Mouse (Mus musculus): Measurements from ENCODE around the gene 1700092M07Rik.
"Not testable (repeated sequence)": the region's sequence is repeated elsewhere in the genome, so short reads cannot be mapped to it uniquely, and the experiment has no call there.

Gene 1700092M07Rik

GRCm38 (mm10) chr19:8716767-8717475, 23.6 kb upstream of the 1700092M07Rik start:
- DNase-seq (ENCODE audit: low spot score), result no peak

- DNase-seq (ENCODE audit: low spot score), result peak; percentile 54
Measured at GRCm38 (mm10) chr19:8718357-8718756, 22.2 kb upstream of the 1700092M07Rik start.

DNA sequence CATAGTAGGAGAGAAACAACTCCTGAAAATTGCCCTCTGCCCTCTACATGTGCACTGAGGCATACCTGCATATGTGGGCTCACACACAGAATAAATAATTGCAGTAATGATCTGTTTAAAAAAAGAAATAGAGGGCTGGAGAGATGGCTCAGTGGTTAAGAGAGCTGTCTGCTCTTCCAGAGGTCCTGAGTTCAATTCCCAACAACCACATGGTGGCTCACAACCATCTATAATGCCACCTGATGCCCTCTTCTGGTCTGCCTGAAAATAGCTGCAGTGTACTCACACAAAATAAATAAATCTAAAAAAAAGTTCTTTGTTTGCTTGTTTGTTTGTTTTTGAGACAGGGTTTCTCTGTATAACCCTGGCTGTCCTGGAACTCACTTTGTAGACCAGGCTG, 21.5 kb upstream of the 1700092M07Rik start:
- DNase-seq (ENCODE audit: low spot score), result not testable (repeated sequence)

- DNase-seq (ENCODE audit: low spot score), result no peak
Measured at GRCm38 (mm10) chr19:8721378-8721777, 19.1 kb upstream of the 1700092M07Rik start.

DNA sequence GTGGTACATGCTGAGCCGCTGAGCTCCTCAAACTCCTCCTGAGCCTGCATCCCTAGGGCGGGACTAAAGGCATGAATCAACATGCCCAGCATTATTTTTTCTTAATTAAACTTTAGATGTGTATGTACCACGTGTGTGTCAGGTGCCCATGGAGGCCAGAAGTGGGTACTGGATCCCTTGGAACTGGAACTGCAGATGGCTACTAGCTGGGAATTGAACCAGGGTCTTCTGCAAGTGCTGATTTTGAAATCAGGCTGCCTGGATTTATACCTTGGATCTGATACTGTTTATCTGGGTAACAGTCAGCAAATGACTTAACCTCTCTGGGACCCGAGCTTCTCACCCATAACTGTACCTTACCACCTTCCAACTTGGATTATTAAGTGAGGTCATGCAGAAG, 18.5 kb upstream of the 1700092M07Rik start:
- DNase-seq (ENCODE audit: low spot score), result no peak

DNA sequence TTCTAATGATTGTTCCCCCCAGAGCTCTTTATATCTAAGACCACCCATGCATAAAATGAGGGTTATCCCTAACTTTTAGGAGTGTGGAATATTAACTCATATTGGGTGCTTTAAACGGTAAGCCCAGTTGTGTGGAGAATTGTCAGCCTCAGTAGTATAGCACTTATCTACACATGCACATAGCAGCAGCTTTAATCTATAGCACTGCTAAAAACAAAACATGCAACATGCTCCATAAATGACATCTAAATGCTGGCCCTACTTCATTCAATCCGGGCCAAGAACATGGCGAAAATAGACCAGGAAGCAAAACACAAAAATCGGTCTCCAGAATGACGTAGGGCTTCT, 18.0 kb upstream of the 1700092M07Rik start:
- DNase-seq (ENCODE audit: low spot score), result no peak

- DNase-seq (ENCODE audit: low spot score), result peak; percentile 95
Measured at GRCm38 (mm10) chr19:8722907-8723573, 17.5 kb upstream of the 1700092M07Rik start, which contains the start of gene Slc3a2. Gene Slc3a2, minus strand, starts transcription at chr19:8723369.

DNA sequence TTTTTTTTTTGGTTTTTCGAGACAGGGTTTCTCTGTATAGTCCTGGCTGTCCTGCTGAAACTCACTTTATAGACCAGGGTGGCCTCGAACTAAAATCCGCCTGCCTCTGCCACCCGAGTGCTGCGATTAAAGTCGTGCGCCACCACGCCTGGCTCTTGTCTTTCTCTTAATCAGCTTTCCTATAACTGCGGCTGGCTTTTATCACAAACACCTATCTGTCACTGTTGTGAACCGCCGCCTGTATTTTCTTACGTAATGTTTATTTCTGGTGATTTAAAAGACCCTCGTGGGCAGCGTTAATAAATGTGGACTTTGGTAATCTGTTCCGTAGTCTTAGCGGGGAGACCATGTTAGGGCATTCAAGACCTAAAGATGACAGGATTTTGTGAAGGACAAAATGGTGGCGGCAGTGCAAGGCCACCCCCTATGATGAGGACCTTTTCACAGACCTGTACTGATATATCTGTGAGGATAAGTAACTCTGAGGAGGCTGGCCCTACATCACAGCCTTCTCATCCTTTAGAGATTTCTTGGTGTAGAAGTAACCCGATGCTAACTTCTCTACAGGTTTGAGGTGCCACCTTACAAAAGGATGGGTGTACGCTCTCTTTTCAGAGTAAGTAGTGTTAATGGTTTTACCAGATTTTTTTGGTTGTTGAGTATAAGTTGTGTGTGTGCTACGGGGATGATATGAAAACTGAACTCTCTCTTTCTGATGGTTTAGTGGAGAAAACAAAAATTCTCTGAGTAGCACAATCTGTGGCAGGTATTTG, 16.8 kb upstream of the 1700092M07Rik start:
- no peak for DNase-seq (ENCODE audit: low spot score)

GRCm38 (mm10) chr19:8724392-8724791, 16.1 kb upstream of the 1700092M07Rik start:
- DNase-seq (ENCODE audit: low spot score), result no peak

- no peak for DNase-seq (ENCODE audit: low spot score)
Measured at GRCm38 (mm10) chr19:8725081-8725613, 15.4 kb upstream of the 1700092M07Rik start.

- no peak for DNase-seq (ENCODE audit: low spot score)
Measured at GRCm38 (mm10) chr19:8726609-8727390, 13.7 kb upstream of the 1700092M07Rik start.

DNA sequence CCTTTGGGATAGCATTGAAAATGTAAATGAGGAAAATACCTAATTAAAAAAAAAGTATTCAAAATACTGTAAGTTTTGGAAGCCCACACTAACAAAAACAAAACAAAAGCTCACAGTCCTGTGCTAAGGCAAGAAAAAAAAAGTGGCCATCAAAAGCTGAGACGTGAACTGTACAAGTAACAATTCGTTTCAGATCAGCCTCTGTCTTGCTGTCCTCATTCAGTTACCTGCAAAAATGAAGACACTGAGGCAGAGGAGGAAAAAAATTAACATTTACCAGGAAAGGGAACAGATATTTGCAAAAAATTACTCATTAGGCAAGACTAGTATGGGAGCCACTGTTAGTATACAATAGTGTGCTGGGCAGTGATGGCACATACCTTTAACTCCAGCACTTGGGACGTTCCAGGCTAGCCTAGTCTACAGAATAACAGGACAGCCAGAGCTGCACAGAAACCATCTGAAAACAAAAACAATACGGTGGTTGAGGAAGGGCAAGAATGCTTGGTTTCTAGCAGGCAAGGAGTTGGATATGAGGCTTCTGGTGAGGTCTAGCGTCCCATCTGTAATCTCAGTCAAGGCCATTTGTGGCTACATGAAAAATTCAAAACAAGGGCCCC, 12.9 kb upstream of the 1700092M07Rik start:
- DNase-seq (ENCODE audit: low spot score), result no peak

GRCm38 (mm10) chr19:8728335-8729099, 12.0 kb upstream of the 1700092M07Rik start:
- not testable (repeated sequence) for DNase-seq (ENCODE audit: low spot score)

GRCm38 (mm10) chr19:8734334-8734733, 6.2 kb upstream of the 1700092M07Rik start:
- DNase-seq (ENCODE audit: low spot score), result no peak

DNA sequence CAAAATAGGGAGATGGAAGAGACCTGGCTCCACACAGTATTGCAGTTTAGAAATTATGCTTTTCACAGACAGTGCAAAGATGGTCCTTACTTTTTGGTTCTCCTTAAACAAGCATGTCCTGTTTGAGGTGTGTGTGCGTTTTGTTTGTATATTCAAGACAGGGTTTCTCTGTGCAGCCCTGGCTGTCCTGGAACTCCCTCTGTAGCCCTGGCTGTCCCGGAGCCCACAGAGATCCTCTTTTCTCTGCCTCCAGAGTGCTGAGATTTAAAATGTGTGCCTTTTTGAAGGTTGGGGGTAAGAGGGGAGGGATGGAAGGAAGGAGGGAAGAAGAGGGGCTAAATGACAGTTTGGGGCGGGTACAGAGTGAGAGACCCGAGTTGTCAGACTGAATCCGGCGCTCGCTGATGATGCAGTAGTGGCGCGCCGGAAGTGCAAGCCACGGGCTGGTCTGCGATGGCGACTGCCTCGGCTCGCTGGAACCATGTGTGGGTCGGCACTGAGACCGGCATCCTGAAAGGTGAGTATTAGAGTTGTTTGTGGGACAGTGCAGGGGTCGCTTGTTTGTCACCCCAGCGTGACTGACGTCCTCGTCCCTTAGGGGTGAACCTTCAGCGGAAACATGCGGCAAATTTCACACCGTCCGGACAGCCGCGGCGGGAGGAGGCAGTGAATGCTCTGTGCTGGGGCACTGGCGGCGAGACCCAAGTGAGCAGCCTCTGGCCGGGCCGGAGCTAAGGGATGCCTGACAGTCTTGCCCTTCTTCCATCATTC, 4.9 kb upstream of the 1700092M07Rik start, which contains the start of gene Wdr74:
Gene Wdr74, plus strand, starts transcription at position 439 of the 771 bp plus-strand sequence.
- DNase-seq (ENCODE audit: low spot score), result peak; percentile 91

DNA sequence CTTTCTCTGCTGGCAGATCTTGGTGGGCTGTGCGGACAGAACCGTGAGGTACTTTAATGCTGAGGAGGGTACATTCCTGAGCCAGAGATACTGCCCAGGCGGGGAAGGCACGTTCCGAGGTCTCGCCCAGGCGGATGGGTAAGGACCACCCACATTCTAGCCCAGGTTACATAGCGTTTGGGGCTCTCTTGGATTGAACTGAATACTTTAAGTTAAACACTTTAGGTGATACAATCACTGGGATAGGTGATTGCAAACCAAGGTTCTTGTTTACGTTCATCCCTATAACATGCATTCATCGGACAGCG, 4.4 kb upstream of the 1700092M07Rik start:
- no peak for DNase-seq (ENCODE audit: low spot score)

GRCm38 (mm10) chr19:8738911-8739310, 1.6 kb upstream of the 1700092M07Rik start:
- no peak for DNase-seq (ENCODE audit: low spot score)

DNA sequence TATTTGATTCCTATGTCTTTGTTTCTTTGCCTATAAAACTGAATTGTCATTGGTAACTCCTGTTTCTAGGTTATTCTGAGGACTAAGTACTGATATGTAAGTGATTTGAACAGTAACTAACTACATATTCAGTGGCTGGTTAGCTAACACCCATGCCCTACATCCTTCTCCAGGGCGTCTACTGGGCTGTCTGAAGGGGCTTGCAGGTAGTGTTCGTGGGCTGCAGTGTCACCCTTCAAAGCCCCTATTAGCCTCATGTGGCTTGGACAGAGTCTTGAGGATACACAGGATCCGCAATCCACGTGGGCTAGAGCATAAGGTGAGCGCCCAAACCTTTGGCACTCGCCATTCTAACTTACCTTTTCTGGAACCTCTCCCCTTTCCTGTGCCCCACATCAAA, 872 bp upstream of the 1700092M07Rik start:
- DNase-seq (ENCODE audit: low spot score), result no peak

- DNase-seq (ENCODE audit: low spot score), result peak; percentile 96
Measured at GRCm38 (mm10) chr19:8741243-8741869, 838 bp downstream of the 1700092M07Rik start, which contains the start of gene Stx5a. Gene Stx5a, plus strand, starts transcription at chr19:8741413.

Data from urinary bladder, postnatal 14 days (tissue).